In genomic region chr4:127543276-127543675, GRCm38 (mm10) we compare ENCODE assay signal across 16 mouse cellular contexts.
DNase-seq lines count a peak whose midpoint lies in the region; ATAC-seq lines count a peak whose summit lies in the region.
"Had no signal": no experiment of that assay in that cellular context is flagged by ENCODE, and none has a peak within 500 bp of the region (broad histone marks: within the 10 kb centered on the region; RNA-seq: fewer than 3 reads in every experiment).

No protein-coding gene starts in this region.

- no peak for ATAC-seq in megakaryocyte progenitor cell, adult 5-6 weeks (replicated peaks; ENCODE audit: poor library complexity)
- ATAC-seq in CD4-positive, CD25-positive, alpha-beta regulatory T cell, adult 4 months = no peak
- ATAC-seq: intestine, postnatal 0 days; lung, postnatal 0 days; midbrain, embryonic 15.5 days had no signal

- peak; percentile 48 to 50 for DNase-seq in frontal cortex, adult 2 months (ENCODE audit: extremely low spot score in 1 of 2, low spot score in 1 of 2)
- no peak for DNase-seq in frontal cortex, postnatal 10 days (ENCODE audit: low spot score in 2 of 2)
- DNase-seq in layer of hippocampus, adult 11-12 months (ENCODE audit: low spot score) = peak; percentile 52
- DNase-seq in layer of hippocampus, postnatal 14 days (ENCODE audit: low spot score in 2 of 2) = peak; percentile 48 to 56
- peak; percentile 35 for DNase-seq in right cerebral cortex, postnatal 25 days
- DNase-seq: adrenal gland, postnatal 14 days; cerebellum, adult 18-20 months; gastrocnemius, postnatal 14 days; heart, postnatal 4 days; liver; thymus, postnatal 25 days had no signal

Comparison
In these comparisons a context has a peak if more than half of its experiments do, and no peak if none do; other contexts are left out.
1. DNase-seq: peak in frontal cortex, adult 2 months (2 of 2), layer of hippocampus, adult 11-12 months (single experiment), layer of hippocampus, postnatal 14 days (2 of 2) and right cerebral cortex, postnatal 25 days (single experiment); none in frontal cortex, postnatal 10 days (0 of 2).